Mouse (Mus musculus) large intestine, adult 2 months (tissue): ENCODE results near the gene Anxa6. TPM values are rescaled to one million over a fixed set of nuclear protein-coding genes. Genes with fewer than 3 reads are reported as not detected.
A peak's percentile ranks its signal among the peaks of the same experiment; 100 is the strongest.

Experiments
- DNase-seq: peaks from one replicate; pipeline ENCODE4 v3.0.0-alpha.2; 2012; ENCODE audit warnings: low read depth, low spot score
- WGBS: fragments of 180-500 bp; shearing (Covaris S2); methylation state at CpG from one replicate; pipeline ENCODE4 v1.1.7; 2018; 5-methylcytosine and 5-hydroxymethylcytosine counted together
- polyA plus RNA-seq: library from polyadenylated mRNA; depleted of rRNA; stranded (reverse); fragments of >200 nt; gene quantifications from 2 replicates; pipeline ENCODE4 v1.2.3, GENCODE M21; 2012

The Anxa6 gene
- polyA plus RNA-seq, 1 experiment: 46.6 TPM

- no peak for DNase-seq
- WGBS: 18% methylated on average over 5 of the region's 5 CpGs
These were observed 959 bp downstream of the Anxa6 start for GRCm38 (mm10) chr11:55032286-55032685.

DNA sequence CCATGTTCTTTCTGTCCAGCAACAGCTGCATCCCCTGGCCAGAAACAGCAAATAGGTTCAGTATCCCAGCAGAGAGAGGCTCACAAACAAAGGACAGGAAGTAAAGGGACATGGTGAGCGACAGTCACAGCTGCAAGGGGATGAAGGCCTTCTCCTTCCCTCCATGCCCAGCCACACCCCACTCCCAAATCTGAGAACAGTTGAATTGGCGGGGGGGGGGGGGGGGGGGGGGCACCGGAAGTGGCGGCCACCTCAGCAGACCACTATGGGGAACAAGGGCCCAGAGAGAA, 1.3 kb downstream of the Anxa6 start:
- no peak for DNase-seq
- WGBS: 26% methylated on average over 2 of the region's 4 CpGs

- WGBS: 44% methylated on average over 10 of the region's 10 CpGs
- DNase-seq: no peak
These were observed 1.8 kb downstream of the Anxa6 start for GRCm38 (mm10) chr11:55031211-55031990.

- WGBS: 23% methylated on average over 2 of the region's 2 CpGs
- no peak for DNase-seq
These were observed 4.7 kb downstream of the Anxa6 start for GRCm38 (mm10) chr11:55028509-55028908.

- no peak for DNase-seq
- WGBS: 30% methylated on average over 2 of the region's 2 CpGs
These were observed 5.9 kb downstream of the Anxa6 start for GRCm38 (mm10) chr11:55027204-55027855.

- WGBS: 14% methylated on average over 4 of the region's 4 CpGs
- peak; percentile 44 for DNase-seq
These were observed 7.3 kb downstream of the Anxa6 start for GRCm38 (mm10) chr11:55025896-55026295.

GRCm38 (mm10) chr11:55023583-55023982, 9.7 kb downstream of the Anxa6 start:
- WGBS: 51% methylated on average over 3 of the region's 3 CpGs
- no peak for DNase-seq

GRCm38 (mm10) chr11:55023049-55023564, 10.1 kb downstream of the Anxa6 start:
- WGBS: 6% methylated on average over 10 of the region's 10 CpGs
- DNase-seq: no peak

DNA sequence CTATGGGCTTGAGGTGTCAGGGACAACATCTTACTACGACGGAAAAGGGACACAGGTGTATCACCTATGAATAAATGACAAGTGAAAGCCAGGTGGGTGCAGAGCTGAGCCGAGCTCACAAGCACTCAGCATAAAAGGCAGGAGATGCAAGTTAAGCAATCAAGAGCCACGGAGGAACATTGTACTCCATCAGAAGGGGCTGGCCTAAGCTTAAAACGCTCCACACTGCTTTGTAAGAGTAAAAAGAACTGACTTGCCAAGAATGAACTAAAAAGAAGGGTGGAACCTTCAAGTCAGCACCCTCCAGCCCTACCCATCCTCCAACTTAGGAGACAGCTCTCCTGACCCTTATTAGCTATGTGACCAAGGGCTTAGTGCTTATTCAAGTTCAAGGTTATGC, 10.7 kb downstream of the Anxa6 start:
- WGBS: 44% methylated on average over 5 of the region's 5 CpGs
- DNase-seq: no peak

GRCm38 (mm10) chr11:55021859-55022258, 11.4 kb downstream of the Anxa6 start:
- DNase-seq: no peak
- 53% methylated on average over 6 of the region's 6 CpGs for WGBS

- DNase-seq: no peak
These were observed 11.8 kb downstream of the Anxa6 start for GRCm38 (mm10) chr11:55021458-55021857.

GRCm38 (mm10) chr11:55019711-55020110, 13.5 kb downstream of the Anxa6 start:
- 76% methylated on average over 2 of the region's 2 CpGs for WGBS
- DNase-seq: no peak

DNA sequence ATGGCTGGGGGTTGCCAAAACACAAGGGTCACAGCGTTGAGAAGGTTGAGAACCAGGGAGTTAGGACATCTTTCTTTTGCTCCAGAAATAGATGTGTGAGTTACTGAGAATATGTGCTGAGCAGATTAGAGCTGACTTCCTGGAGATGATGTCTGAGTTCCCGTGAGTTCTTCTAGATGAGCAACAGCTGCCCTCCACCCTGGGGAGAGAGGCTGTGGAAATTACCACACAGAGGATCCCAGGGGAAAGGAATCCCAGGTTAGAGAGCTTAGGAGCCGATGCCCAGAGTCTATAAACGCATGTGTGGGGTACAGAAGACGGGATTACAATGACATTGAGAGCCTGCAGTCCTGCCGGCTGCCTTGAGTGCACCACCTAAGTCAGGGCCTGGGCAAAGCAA, 15.2 kb downstream of the Anxa6 start:
- WGBS: 65% methylated on average over 6 of the region's 6 CpGs
- no peak for DNase-seq

DNA sequence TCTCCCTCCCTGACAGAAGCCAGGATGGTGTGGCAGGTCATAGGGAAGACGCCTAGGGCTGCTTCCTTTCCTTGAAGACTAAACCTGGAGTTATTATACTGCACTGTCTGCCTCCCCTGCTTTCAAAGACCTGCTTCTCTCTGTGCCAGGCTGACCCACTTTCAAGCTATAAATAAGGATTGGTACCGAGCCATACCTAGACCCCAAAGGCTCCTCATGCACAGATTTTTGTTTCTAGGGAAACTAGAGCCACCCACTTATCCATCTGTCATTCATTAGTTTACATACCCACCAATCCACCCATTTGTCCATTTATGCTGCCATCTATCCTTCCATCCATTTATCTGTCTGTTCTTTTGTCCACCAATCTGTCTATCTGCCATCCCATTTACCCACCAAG, 16.0 kb downstream of the Anxa6 start:
- no peak for DNase-seq
- WGBS: 86% methylated on average over 2 of the region's 2 CpGs

GRCm38 (mm10) chr11:55016758-55017157, 16.5 kb downstream of the Anxa6 start:
- 87% methylated on average over 1 of the region's 1 CpGs for WGBS
- DNase-seq: no peak

DNA sequence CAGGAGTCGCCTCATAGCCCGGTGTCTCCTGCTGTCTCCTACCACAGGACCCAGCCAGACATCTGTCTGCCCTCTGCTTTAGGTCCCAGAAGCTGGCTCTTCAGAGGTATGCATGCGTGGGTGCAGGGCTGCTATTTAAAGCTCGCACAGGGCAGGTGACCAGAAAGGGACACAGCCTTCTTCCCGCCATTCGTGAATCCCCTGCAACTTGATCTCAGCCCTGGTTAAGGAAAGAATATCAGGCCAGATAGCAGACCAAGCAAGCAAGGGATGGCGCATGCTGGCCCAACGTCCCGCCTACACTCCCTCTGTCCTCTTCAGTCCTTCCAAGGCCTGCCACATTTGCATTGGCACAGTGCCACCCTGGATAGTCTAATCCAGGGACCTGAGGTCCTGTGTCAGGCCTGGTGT, 17.4 kb downstream of the Anxa6 start:
- WGBS: 51% methylated on average over 9 of the region's 9 CpGs
- DNase-seq: no peak

DNA sequence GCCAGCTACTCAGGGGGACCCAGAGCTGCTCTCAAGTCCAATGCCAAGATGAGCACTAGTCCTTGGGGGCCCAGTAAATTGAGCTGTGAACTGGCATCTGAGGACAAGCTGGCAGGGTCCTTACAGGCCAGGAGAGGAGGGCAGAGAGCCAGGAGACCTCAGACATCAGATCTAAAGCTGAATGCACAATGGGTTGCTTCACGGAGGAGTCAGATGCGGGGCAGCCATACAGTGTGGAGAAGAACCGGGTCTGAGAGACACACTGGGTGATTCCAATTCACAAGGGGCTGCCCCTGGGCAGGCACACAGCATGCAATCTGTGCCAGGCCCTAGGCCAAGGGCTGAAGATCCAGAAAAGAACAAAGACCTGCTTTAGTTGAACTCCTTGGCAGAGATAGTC, 18.0 kb downstream of the Anxa6 start:
- no peak for DNase-seq
- WGBS: 73% methylated on average over 3 of the region's 3 CpGs

DNA sequence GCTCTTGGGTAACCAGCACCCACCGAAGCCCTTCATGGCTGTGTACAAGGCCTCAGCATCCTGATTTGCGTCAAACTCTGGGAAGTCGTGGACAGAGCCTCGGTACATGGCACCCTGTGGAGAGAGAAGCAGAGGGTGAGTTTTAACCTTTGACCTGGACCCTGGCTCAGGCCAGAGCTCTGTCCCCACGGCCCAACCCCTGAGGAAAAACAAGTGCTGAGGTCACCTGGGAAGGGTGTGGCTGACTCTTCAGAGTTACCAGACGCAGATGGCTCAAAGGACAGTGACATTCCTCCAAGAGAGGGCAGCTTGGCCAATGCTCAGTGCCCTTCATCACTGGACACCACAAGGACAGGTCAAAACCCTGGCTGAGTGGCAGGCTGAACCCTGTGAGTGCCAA, 19.4 kb downstream of the Anxa6 start:
- WGBS: 67% methylated on average over 6 of the region's 6 CpGs

DNA sequence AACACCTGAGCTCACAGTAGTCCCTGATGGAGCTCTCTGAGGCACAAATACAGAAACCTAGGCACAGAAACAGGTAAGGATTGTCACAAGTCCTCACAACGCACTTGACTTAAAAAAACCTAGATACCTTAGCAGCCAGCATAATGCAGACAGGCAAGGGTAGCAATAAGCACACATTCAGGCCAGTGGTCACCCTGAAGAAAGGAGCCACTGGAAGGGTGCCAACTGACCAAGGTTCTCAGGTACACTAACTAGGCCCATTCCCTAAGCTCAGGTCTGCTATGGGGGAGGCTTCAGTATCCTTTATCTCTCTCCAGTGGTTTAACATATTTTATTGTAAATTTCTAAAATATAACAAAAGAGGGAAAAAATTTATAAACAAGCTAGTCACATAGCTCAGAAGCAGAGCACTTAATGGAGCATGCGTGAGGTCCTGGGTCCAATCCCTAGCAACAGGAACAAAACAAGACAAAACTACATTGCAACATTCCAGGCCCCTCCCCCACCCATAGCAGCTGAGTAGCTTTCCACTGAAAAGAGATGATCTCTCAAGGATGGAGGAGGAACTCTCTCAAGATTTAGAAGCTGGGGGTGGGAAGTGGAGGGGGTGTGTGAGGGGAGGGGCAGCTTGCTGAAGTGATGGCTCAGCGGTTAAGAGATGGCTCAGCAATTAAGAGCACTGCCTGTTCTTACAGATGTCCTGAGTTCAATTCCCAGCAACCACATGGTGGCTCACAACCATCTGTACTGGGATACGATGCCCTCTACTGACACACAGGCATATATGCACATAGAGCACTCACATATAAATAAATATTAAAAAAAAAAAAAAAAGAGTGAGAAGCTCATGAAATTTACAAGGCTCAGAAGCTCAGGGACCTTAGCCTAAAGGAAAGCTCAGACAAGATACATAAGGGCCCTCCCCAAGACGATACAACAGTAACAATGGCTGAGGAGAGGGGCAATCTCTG, 20.4 kb downstream of the Anxa6 start:
- no peak for DNase-seq
- 76% methylated on average over 5 of the region's 5 CpGs for WGBS

More for the DNA sequence above, 19.4 kb downstream of the Anxa6 start:
- DNase-seq: no peak

- DNase-seq: no peak
- WGBS: 80% methylated on average over 3 of the region's 3 CpGs
These were observed 21.8 kb downstream of the Anxa6 start for GRCm38 (mm10) chr11:55011440-55011839.
